Mouse (Mus musculus) MN1 (cell line): Measurements from ENCODE around the gene 1700001F09Rik.
"Not testable (repeated sequence)": the region's sequence is repeated elsewhere in the genome, so short reads cannot be mapped to it uniquely, and the experiment has no call there.

Experiments
- DNase-seq: peaks from one replicate; pipeline ENCODE4 v3.0.0-alpha.2; 2016; ENCODE audit warnings: low spot score

The 1700001F09Rik gene

GRCm38 (mm10) chr14:43347711-43348110 is at the start of gene 1700001F09Rik:
1700001F09Rik (minus strand) TSS chr14:43347811.
- not testable (repeated sequence) for DNase-seq

- not testable (repeated sequence) for DNase-seq
Measured at GRCm38 (mm10) chr14:43361713-43362112, 14.1 kb upstream of the 1700001F09Rik start.

- not testable (repeated sequence) for DNase-seq
Measured at GRCm38 (mm10) chr14:43359246-43359645, 11.6 kb upstream of the 1700001F09Rik start.

GRCm38 (mm10) chr14:43357496-43357895 is 9.9 kb upstream of the 1700001F09Rik start:
- not testable (repeated sequence) for DNase-seq

- not testable (repeated sequence) for DNase-seq
Measured at GRCm38 (mm10) chr14:43352944-43353343, 5.3 kb upstream of the 1700001F09Rik start.

GRCm38 (mm10) chr14:43337646-43338045 is 10.0 kb downstream of the 1700001F09Rik start:
- peak; percentile 2 for DNase-seq

GRCm38 (mm10) chr14:43331362-43331880 is 16.2 kb downstream of the 1700001F09Rik start:
- peak; percentile 5 for DNase-seq

DNA sequence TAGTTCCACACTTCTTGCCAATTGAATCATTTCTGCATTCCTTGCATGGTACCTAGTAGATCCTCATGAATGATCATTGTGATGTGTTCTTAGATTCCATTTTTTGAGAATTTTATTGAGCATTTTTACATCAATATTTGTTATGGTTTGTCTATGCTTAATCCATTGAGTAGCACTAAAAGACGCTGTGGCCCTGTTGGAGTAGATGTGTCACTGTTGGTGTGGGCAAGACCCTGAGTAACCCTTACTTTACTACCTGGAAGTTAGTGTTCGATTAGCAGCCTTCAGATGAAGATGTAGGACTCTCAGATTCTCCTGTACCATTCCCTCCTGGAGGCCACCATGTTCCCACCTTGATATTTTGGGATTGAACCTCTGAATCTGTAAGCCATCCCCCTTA is 19.0 kb downstream of the 1700001F09Rik start:
- not testable (repeated sequence) for DNase-seq

- not testable (repeated sequence) for DNase-seq
Measured at GRCm38 (mm10) chr14:43319516-43319915, 28.1 kb downstream of the 1700001F09Rik start.

- DNase-seq: not testable (repeated sequence)
Measured at GRCm38 (mm10) chr14:43293503-43293902, 54.1 kb downstream of the 1700001F09Rik start, which contains the start of gene Gm8127. Gm8127 (minus strand) TSS chr14:43293832.
